Mouse (Mus musculus) heart, postnatal 4 days (tissue): ENCODE measurements around the gene Dnajb1. TPM values are rescaled to one million over a fixed set of nuclear protein-coding genes. Genes with fewer than 3 reads are reported as not detected.

ENCODE experiments used
- DNase-seq: peaks from one replicate; pipeline ENCODE4 v3.0.0; 2021
- total RNA-seq, 2 experiments: library from RNA; stranded (reverse); gene quantifications; 2 replicates each; pipeline ENCODE4 v1.2.3; 2021

Dnajb1 gene
- total RNA-seq, 2 experiments from 2014 or later: 21.3 to 22.8 TPM

DNA sequence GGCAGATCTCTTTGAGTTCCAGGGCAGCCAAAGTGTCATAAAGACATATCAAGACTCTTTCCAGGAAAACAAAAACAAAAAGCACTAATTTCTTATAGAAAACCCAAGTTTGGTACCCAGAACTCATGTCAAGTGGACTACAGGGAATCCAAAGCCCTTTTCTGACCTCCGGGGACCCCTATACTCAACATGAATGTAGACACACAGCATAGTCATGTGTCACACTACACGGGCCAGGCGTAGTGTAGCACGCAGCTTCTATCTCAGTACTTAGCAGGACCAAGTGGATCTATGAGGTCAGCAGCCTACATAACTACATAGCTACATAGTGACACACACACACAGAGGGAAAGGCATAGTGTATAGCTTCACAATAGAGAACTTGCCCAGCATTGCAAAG, 5.7 kb downstream of the Dnajb1 start:
- no peak for DNase-seq

DNA sequence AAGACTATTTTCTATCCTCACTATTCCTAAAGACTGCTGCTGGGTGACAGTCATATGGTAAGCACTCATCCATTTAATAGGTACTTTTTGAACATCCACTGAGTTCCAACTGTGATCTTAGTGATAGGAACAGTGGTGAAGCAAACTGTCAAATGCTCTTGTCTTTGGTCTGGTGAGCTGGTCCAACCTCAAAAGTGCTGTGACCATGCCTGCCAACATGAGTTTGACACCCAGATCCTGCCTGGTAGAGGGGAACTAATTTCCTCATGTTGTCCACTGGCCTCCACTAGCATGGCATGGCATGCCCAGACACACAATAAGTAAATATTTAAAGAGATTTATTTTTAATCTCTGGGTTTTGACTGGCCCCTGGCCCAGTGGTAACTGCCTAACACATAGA, 8.6 kb downstream of the Dnajb1 start:
- no peak for DNase-seq

DNA sequence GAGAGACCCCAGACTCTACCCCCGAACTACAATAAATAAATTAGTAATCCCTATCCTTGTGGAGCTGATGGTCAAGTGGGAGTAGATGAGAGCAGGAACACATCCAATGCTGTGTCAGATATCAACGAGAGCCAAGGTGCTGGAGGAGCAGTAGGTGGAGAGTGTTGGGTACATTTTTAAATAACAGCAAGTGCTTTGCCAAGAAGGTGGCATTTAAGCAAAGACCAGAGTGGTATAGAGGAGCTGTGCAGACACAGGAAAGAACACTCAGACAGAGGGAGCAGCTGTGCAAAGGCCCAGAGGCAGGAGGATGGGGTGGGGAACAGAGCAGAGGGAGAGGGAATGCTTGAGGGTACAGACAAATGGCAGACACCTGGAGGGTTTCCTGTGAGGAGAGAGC, 9.1 kb downstream of the Dnajb1 start:
- DNase-seq: no peak

DNA sequence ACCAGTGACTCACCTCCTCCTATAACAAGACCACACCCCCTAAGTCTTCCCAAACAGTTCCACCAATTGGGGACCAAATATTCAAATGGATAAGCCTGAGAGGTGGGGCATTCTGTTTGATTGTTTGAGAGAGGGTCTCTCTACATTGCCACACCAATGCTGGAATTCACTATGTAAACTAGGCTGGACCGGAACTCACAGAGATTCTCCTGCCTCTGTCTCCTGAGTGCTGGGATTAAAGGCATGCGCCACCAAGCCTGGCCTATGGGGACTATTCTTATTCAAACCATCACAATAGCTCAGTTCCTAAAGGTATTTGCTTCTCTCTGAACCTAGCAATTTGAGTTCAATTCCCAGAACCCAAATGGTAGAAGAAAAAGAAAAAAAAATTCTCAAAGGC, 10.6 kb downstream of the Dnajb1 start:
- no peak for DNase-seq

DNA sequence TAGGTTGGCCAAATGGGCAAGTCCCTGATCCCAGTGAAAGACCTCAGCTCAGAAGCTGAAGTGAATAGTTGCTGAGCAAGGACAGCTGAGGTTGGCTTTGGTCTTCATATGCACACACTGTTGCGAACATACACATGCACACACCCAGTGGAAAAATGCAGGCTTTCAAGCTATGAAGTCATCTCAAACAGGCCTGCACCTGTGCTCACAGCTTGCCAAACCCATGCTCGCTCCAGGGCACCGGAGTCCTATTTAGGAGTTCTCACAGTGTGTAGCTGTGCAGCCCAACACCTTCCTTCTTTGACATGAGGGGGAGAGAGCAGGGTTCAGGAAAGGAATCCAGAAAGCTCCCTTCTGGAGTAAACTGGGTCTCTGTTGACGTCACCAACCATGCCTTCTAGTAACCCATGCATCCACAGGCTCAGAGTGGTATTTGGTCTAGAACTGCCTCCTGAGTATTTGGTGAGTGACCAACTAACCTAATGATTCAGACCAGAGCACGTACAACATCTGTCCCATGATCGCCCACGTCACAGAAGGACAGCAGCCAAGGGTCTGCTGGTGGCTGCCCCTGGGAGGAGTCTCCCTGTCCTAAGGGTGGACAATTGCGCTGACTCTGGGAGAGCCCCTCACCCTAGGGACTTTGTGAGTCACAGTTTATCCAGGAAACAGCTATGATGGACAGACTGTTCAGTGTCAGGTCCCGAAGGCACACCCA, 11.7 kb downstream of the Dnajb1 start:
- no peak for DNase-seq

DNA sequence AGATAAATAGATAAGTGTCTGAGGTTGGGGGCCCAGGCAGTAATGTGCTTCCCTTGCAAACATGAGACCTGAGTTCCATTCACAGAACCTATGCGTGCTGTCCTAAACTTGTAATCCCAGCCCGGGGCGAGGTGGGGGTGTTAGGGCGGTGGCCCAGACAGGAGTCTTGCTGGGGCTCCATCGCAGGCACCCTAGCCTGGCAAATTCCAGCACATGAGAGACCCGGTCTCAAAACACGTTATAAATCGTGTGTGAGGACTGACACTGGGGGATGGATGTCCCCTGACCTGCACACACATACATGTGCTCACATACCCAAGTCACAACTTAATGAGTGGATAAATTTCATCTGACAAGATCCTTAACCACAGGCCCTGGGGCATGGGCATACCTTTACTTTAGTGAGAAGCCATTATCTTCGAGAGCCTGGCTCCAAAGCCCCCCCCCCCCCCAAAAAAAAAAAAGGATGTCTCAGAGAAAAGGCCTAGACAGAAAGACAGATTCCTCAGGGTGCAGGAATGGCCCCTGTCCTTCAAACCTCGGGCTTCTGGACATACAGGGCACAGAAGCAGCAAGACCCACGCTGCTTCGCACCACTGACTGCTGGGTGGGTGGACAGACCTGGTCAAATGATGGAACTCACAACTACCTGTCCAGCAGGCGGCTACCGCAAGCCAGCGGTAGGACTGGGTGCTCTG, 13.8 kb downstream of the Dnajb1 start:
- no peak for DNase-seq

DNA sequence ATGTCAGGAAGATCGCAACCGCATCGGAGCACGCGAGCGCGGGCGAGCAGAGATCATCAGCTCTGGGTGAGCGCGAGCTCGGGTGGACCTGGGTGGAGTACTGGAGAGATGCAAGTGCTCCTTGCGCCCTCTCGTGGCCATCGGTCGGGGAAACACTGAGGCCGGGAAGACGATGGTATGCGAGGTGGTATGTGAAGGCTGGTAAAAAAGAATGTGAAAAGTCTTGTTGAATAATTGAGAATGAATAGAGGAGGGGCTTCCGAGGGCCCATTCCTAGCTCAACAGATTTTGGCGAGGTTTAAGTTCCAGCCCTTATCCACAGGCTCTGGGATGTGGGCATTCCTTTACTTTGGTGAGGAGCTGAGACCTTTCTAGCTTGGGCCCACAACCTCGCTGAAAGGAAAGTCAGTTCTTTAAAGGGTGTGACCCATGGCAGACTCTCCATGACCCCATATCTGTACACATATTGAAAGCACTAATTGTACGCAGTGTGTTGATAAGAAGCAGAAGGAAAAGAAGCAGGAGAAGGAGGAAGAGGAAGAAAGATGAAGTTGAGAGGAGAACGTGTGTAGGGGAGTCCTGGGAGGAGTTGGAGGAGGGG, 14.5 kb downstream of the Dnajb1 start:
- peak; percentile 90 for DNase-seq

DNA sequence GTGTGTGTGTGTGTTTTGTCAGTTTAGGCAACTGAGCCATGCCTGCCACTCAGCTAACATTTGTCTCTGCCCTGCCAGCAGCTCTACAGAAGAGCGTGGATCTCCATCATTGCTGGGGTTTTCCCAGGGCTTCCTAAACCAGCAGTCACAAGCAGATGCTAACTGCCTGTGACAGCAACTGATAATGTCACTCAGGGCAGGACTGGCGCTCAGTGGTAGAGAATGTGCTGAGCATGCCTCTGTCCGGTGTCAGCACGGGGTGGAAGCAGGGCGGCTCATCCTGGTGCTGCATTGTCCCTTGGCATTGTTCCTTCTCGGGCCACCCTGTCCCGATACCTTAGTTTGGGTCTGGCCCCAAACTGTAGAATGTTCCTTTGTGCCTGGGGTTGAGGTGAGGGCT, 15.6 kb downstream of the Dnajb1 start:
- DNase-seq: no peak

DNA sequence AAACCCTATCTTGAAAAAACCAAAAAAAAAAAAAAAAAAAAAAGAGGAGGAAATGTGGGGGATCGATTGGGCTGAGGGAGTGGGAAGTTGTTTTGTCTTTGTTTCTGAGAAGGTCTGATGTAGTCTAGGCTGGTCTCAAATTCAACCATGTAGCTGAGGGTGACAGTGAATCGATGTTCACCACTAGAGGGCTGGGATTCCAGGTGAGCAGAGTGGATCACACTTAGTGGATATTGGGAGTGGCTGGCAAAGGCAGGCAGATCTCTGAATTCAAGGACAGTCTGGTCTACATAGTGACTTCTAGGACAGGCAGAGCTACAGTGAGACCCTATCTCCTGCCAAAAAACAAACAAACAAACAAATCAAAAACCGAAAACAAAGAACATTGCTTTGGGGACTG, 16.7 kb downstream of the Dnajb1 start:
- DNase-seq: peak; percentile 50

DNA sequence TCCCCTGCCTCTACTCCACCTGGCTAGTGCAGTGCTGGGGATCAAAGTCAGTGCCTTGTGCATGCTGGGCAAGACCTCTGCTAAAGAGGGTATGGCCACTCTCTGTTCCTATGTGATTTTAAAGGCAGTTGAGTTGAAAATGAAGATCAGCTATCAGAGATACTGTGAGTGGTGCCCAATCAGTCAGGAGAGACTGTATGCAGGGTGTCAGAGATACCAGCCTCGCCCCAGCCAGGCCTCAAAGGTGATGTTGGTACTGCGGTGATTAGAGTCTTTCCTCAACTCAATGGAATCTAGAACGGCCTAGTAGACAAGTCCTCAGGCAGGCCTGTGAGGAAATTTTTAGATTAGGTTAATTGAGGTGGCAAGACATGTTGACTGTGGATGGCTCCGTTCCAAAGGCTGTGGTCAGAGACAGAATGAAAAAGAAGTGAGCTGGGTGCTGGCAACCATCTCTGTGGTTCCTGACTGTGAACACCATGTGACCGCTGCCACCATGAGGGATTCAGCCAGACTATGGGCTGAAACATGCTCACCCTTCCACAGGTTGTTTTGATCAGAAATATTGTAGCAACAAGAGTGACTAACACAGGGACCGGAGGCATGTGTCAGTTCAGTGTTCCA, 17.8 kb downstream of the Dnajb1 start:
- DNase-seq: no peak

DNA sequence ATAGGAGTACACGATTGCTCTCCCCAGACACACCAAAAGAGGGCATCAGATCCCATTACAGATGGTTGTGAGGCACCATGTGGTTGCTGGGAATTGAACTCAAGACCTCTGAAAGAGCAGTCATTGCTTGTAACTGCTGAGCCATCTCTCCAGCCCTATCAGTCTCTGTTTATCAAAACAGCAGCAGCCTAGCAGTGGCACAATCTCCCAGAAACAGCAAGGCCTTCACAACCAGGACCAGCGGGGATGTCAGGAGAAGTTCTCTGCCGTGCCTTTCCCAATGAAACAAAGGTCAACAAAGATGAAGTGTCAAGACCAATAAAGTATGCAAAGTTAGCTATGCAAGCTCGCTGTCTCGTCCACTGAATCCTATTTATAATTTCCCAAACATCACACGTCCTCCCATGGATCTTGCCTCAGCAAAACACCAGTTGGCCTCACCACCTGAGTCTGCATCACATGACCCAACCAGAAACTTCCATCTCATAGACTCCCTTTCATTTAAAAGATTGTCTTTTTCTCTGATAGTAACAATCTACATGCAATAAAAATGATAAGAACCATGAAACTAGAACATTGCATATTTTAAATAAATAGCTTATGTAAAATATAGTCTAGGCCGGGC, 24.2 kb downstream of the Dnajb1 start:
- DNase-seq: no peak

DNA sequence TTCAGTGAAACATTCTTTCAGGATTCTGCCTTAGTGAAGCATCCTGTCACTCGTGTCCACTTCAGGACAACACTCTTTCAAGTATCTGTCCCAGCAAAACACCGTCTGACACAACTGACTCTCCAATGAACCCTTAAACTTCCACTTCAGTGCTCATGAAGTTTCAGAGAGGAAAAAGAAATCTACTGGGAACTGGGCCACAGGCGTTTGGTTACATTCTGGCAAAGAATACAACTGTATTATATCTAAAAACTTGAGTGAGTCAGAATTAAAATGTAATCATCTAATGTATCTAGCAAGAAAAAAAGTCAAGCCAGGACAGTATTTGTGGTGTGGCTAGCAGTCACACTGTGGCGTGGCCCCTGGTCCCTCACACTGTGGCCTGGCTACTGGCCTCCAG, 30.9 kb downstream of the Dnajb1 start:
- no peak for DNase-seq

DNA sequence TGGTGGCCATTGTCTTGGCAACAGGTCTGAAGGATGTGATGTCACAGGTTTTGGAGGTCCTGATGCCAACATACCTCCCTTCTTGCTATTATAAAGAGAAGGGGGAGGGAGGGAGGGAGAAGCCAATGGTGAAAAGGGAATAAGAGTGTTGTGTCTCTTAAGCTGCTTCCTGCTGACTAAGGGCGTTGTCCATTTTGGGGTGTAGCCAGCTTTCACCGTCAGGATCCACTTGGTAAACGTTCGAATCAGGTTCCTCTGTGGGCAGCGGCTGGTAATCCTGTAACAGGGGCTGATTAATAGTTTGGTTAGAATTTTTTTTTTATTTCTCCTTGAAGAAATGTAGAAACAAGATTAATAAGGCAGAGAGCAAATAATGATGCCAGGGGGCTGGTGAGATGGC, 31.7 kb downstream of the Dnajb1 start:
- no peak for DNase-seq

DNA sequence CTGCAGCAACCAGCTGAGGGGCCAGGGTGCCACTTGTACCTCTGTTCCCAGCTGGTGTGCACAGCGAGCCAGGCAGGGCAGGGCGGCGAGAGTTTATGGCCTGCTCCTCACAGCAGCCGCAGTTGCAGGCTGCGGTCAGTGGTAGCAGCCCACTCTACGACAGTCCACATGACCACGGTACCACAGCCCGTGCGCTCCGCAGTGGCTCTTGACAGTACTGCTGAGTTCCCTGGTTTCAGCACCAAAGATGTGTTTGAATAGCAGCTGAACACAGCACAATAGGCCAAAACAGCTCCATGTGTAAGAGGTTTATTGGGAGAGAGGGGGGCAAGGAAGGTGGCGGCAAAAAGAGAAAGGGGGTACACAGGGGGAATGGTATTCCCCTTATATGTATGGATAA, 39.5 kb downstream of the Dnajb1 start:
- no peak for DNase-seq

DNA sequence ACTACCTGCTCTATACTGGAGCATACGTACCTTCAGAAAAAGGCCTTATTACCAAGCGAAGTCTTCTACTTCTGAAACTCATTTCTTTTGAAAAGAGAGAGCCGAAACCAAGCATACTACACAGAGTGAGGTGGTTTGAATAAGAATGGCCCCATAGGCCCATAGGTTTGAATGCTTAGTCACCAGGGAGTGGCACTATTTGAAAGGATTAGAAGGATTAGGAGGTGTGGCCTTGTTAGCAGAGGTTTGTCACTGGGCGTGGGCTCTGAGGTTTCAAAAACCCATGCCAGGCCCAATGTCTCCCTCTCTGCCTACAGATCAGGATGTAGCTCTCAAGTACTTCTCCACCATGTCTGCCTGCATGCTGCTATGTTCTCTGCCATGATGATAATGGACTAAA, 40.0 kb downstream of the Dnajb1 start:
- no peak for DNase-seq

DNA sequence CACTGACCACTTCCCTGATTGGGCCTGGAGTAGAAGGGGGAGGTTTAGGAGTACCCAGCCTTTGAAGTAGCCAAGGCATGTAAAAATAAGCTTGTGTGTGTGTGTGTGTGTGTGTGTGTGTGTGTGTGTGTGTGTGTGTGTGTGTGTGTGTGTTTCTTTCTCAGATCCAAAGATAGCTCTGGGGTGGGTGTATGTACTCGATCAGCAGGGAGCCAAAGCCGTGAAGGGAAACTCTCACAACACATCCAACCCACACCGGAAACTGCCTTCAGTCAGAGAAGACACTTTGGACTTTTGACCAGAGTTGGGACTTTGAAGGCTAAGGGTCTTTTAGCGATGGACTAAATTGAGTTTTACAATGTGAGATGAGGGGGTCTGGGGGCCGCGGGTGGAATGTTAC, 41.7 kb downstream of the Dnajb1 start:
- no peak for DNase-seq

DNA sequence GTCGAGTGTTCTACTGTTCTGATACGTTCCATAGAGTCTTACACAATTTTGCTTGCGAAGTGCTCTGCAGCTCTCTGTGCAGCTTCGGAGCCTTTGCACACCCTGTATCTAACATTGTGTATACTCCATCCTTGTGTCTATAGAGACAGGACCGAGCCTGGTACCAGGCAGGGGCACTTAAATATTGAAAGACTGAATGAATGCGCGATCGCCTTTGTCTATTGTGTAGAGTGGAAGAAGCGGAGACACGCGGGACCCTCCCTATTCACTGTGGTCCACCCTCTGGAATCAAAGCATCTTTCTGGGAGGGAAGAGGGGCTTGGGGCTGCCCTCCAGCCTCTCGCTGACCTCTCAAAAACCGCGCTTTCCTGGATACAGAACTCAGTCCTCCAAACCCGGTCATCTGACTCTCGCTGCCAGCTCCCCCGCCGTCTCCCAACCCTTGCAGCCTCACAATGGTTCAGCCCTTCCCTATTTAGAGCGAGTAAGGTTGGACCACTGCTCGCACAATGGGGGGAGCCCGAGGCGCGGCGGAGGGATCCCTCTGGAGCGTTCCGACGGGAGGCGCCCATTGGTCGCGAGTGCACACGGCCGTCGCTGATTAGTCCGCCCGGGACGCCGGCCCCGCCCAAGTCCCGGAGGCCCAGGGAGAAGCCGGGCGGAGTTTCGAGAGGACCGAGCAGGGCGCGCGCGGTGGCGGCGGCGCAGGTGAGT, 44.2 kb downstream of the Dnajb1 start, which contains the start of gene Gipc1:
Gene Gipc1, plus strand, starts transcription at position 648 of the 714 bp plus-strand sequence.
- peak; percentile 96 for DNase-seq

DNA sequence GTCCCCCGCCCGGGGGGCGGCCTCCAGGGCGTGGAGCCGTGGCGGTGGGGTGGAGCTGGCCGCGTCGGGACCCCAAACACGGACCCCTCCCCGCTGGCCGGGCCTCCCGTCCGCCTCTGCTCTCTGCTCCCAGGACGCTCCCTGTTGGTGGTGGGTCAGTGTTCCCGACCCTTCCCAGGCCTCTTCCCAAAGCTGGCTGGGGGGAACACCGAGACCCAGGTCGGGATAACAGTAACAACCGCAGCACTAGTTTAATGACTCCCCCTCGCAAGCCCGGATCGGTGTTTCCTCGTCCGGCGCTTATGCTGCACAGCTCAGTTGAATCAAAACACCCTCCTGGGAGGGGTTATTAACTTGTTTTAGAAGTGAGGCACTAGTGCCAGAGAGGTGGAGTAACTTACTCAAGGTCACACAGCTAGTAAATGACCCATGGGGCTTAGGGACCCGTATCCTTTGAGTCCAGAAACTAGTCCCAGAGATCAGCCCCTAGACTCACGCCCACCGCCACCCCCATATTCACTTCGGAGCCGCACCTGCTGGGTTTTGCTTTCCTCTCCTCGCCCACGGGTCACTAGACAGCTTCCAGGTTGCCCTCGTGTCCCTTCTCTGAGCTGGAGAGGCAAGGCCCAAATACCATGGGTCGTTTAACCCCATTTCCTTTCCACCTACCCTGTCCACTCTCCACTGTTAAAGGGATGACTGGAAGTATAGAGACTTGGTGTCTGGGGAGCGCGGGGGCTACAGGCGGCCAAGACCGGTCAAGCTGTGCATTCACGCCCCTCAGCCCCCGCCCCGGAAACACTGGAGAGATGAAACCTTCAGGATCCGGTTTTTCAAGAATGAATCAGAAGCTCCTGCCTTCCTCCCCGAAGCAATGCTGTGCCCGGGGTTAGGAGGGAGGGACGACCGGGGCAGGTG, 45.0 kb downstream of the Dnajb1 start:
- DNase-seq: peak; percentile 55

DNA sequence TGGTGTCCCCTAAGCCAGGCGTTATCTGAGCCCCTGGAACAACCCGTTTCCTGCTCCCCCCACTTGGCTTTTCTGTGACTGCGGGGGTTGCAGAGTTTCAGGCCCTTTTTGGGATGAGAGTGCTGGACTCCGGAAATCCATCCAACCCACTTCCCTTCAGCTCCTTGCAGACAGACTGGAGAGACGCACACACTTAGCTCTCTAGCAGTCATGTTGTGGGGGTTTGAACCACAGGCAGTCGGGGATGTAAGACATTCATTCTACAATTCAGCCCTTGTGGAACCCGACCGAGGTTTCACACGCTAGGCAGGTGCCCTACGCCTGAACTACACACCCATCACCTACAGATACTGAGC, 45.6 kb downstream of the Dnajb1 start:
- no peak for DNase-seq

DNA sequence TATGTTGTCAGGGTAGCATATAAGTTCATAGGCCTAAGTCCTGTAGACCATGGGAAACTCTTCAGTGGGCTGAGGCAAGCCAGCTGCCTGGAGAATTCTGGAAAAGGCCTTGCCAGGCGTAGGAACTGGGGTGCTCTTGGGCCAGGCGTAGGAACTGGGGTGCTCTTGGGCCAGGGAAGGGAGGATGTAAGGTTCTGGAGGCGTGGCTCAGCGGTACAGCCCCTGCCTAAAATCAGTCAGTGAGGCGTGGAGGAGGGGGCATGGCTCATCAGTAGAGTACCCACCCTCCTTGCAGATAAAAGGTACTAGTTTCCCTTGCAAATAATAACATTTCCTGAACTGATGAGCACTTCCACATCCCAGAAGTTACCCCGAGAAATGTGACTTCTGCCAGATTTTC, 46.7 kb downstream of the Dnajb1 start:
- DNase-seq: no peak

DNA sequence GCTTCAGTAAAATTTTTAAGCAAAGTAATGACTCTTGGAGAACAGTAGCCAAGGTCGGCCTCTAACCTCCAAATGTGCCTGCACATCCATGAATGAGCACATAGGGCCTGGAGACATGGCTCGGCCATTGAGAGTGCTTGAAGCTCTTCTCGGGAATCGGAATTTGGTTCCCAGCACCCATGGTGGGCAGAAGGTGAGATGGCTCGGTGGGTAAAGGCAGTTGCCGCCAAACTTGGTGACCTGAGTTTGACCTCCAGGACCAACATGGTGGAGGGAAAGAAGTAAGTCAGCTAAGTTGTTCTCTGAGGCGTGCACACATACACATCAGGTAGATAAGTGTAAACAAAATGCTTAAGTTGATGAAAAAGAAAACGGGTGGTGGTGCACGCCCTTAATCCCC, 48.0 kb downstream of the Dnajb1 start:
- DNase-seq: no peak
